Mouse (Mus musculus) ovary, adult 2 months (tissue): Measurements from ENCODE around the gene 2610301B20Rik. TPM values are rescaled to one million over a fixed set of nuclear protein-coding genes. Genes with fewer than 3 reads are reported as not detected.

Experiments used
- polyA plus RNA-seq: library from polyadenylated mRNA; depleted of rRNA; stranded (reverse); fragments of >200 nt; gene quantifications from 2 replicates; pipeline ENCODE4 v1.2.3, GENCODE M21; 2012; rRNA removed

Gene 2610301B20Rik
- polyA plus RNA-seq: 6.3 and 8.1 TPM in 2 replicates

GRCm38 (mm10) chr4:10873920-10874665 is at the start of gene 2610301B20Rik:
TSS of gene 2610301B20Rik (plus strand) at chr4:10874498.

